Mouse (Mus musculus) left cerebral cortex, postnatal 25 days (tissue): ENCODE measurements around the gene Mypn. TPM values are rescaled to one million over a fixed set of nuclear protein-coding genes. Genes with fewer than 3 reads are reported as not detected.

ENCODE experiments used
- DNase-seq, 2 experiments: peaks; one replicate each; pipeline ENCODE4 v3.0.0; 2022; ENCODE audit warnings: low spot score in 2 of 2, mixed read lengths in 1 of 2
- intact Hi-C: fragments of 180-260 bp; cut with DNase I; formaldehyde crosslinking; loops from one replicate; pipeline ENCODE4 v1.15.1; 2025
- total RNA-seq, 2 experiments: library from RNA; stranded (reverse); gene quantifications; 2 replicates each; pipeline ENCODE4 v1.2.3; 2021

The Mypn gene
- total RNA-seq, 2 experiments from 2014 or later: 2.8 to 3.8 TPM

DNA sequence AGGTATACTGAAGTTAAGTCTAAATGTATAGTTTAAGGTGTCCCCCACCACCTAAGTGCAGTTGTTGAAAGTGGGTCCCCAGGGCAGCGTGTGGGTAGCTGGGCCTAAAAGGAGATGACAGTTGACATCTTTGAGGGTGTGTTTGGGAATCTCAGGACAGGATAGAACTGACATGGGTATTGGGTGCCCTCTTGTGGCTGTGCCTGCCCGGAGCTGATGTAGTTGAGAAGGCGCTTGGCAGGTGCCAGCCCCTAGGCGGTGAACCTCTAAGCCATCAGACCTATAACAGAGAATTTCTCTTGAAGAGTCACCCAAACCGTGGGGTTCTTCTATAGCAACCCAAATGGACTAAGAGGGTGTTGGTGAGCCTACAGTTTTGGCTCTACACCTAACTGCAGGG, 137.8 kb downstream of the Mypn start:
- intact Hi-C loops: loop anchor here (2.0 to 10.0 kb wide), 2 partner anchors 41 to 81 kb away; partner anchors contain the start of genes Hnrnph3, Pbld2 and Rufy2
- DNase-seq: peak; percentile 71 to 80

Other genes starting within 250 kb of the Mypn start
- gene Rufy2, start 223.7 kb downstream of the Mypn start, total RNA-seq: 10 to 100 TPM; 79.0 to 84.4 TPM
- gene Hnrnph3, start 179.7 kb downstream of the Mypn start, total RNA-seq: 10 to 100 TPM; 46.3 to 52.0 TPM
- 1 to 10 TPM; 2.1 to 2.4 TPM for gene Pbld2, start 179.6 kb downstream of the Mypn start, total RNA-seq
- under 1 TPM; 0.46 to 0.78 TPM for gene Pbld1, start 143.8 kb downstream of the Mypn start, total RNA-seq
- 1 to 10 TPM; 2.9 to 4.1 TPM for gene Atoh7, start 104.3 kb downstream of the Mypn start, total RNA-seq
- gene Herc4, start 39.9 kb upstream of the Mypn start, total RNA-seq: 10 to 100 TPM; 43.1 to 44.4 TPM
- 10 to 100 TPM; 12.1 to 13.3 TPM for gene Sirt1, start 177.8 kb upstream of the Mypn start, total RNA-seq
- 10 to 100 TPM; 17.9 to 20.2 TPM for gene Dnajc12, start 178.5 kb upstream of the Mypn start, total RNA-seq
- gene Gm7075, start 217.8 kb upstream of the Mypn start, total RNA-seq: not detected
- gene Ctnna3, start 226.1 kb upstream of the Mypn start, total RNA-seq: 1 to 10 TPM; 2.1 to 2.2 TPM